Mouse (Mus musculus) macrophage (primary cell): ENCODE results near the gene Iffo2. TPM values are rescaled to one million over a fixed set of nuclear protein-coding genes. Genes with fewer than 3 reads are reported as not detected.

Source experiments
- H3K27ac ChIP-seq: fragments of 350-480 bp; formaldehyde crosslinking; 2 replicates; pipeline ENCODE4 v1.9.0; 2021
- H3K36me3 ChIP-seq: fragments of 350-480 bp; formaldehyde crosslinking; 2 replicates; pipeline ENCODE4 v1.9.0; 2021; ENCODE audit errors: inconsistent target
- H3K4me3 ChIP-seq: fragments of 350-480 bp; formaldehyde crosslinking; 2 replicates; pipeline ENCODE4 v1.9.0; 2021; ENCODE audit errors: inconsistent target
- H3K79me2 ChIP-seq: fragments of 350-480 bp; formaldehyde crosslinking; 2 replicates; pipeline ENCODE4 v1.9.0; 2021; ENCODE audit errors: inconsistent target
- WGBS: methylation state at CpG from one replicate; pipeline ENCODE4 v1.1.7; 2026; ENCODE audit warnings: inconsistent platforms; ENCODE audit not compliant: missing documents; 5-methylcytosine and 5-hydroxymethylcytosine counted together
- polyA plus RNA-seq: library from polyadenylated mRNA; stranded (reverse); fragments of 250-400 nt; gene quantifications from 3 replicates; pipeline ENCODE4 v1.2.4, GENCODE M21; 2018; ENCODE audit warnings: inconsistent platforms

Gene Iffo2
- polyA plus RNA-seq, 1 experiment from 2014 or later: 8.4 TPM

DNA sequence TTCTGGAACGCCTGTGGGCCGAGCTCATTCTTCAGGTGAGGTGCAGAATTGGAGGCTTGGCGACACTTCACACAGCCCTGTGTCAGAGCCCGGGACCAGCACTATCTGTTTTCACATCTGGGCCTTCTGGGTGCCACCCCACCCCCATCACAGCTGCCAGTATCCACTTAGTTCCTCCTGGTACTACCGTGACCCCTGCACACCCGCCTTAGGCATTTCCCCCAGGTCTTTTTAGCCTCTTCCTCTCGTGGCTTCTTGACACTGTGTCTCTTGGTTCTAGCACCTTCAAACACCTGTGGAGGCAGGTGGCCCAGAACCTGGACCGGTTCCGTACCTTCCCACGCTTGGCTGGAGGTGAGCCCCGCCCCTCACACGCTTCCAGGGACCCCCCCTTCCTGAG is 110.0 kb downstream of the Iffo2 start:
- H3K79me2 ChIP-seq: no peaks in the 10 kb centered on the region
- 28% methylated on average over 12 of the region's 12 CpGs for WGBS
- no peak overlapping the region for H3K4me3 ChIP-seq
- H3K36me3 ChIP-seq: no peaks in the 10 kb centered on the region
- H3K27ac ChIP-seq: no peak overlapping the region

- H3K4me3 ChIP-seq: no peak overlapping the region
- H3K36me3 ChIP-seq: no peaks in the 10 kb centered on the region
- no peaks in the 10 kb centered on the region for H3K79me2 ChIP-seq
- WGBS: 11% methylated on average over 4 of the region's 6 CpGs
- no peak overlapping the region for H3K27ac ChIP-seq
These were observed 110.4 kb downstream of the Iffo2 start for GRCm38 (mm10) chr4:139640775-139641174.

DNA sequence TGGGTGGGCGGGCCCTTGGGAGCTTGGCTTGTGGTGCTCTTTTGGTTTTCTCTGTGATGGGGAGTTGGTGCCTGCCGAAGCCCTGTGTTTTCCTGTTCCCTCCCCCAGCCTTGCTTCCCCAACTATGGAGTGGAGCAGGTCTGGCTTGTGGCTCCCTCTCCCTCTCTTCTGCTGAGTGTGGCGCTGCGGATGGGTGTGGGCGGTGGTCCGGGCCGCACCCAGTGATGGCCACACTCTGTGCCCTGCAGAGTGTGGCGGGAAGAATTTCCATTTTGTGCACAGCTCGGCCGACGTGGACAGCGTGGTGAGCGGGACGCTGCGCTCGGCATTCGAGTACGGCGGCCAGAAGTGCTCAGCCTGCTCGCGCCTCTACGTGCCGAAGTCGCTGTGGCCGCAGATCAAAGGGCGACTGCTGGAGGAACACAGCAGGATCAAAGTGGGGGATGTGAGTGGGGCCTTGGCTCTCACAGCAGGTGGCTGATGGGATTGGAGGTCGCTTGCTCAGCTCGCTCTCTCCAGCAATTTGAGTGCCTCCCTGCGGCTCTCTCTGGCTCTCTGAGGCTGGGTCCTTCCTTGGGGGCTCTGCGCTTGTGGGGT is 111.6 kb downstream of the Iffo2 start:
- Histone ChIP-seq H3K27ac (no peak overlapping the region), H3K36me3 (no peaks in the 10 kb centered on the region), H3K4me3 (no peak overlapping the region), H3K79me2 (no peaks in the 10 kb centered on the region)
- WGBS: 81% methylated on average over 29 of the region's 30 CpGs

DNA sequence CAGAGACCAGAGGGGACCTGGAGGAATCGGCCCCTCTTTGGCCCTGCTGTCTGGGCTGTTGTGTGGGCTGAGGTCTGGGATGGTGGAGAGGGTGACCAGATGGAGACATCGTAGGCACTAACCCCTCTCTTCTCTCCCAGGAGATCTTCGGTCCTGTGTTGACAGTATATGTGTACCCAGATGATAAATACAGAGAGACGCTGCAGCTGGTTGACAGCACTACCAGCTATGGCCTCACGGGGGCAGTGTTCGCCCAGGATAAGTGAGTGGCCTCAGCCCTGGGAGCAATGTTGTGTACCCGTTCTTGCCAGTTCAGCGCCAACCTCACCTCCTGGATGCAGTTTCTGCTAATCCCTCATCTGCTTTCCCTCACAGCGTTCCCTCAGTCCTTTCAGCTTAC is 113.6 kb downstream of the Iffo2 start:
- no peaks in the 10 kb centered on the region for H3K36me3 ChIP-seq
- no peak overlapping the region for H3K4me3 ChIP-seq
- H3K27ac ChIP-seq: no peak overlapping the region
- 24% methylated on average over 9 of the region's 9 CpGs for WGBS
- no peaks in the 10 kb centered on the region for H3K79me2 ChIP-seq

GRCm38 (mm10) chr4:139646916-139647315 is 116.6 kb downstream of the Iffo2 start:
- H3K27ac ChIP-seq: no peak overlapping the region
- H3K79me2 ChIP-seq: no peaks in the 10 kb centered on the region
- no peaks in the 10 kb centered on the region for H3K36me3 ChIP-seq
- WGBS: 96% methylated on average over 7 of the region's 7 CpGs
- no peak overlapping the region for H3K4me3 ChIP-seq

GRCm38 (mm10) chr4:139650086-139650743 is 119.9 kb downstream of the Iffo2 start:
- Histone ChIP-seq H3K36me3 (no peaks in the 10 kb centered on the region), H3K27ac (no peak overlapping the region), H3K79me2 (no peaks in the 10 kb centered on the region), H3K4me3 (no peak overlapping the region)
- 92% methylated on average over 15 of the region's 15 CpGs for WGBS

- Histone ChIP-seq H3K27ac (no peak overlapping the region), H3K79me2 (no peaks in the 10 kb centered on the region), H3K4me3 (no peak overlapping the region), H3K36me3 (no peaks in the 10 kb centered on the region)
- WGBS: 76% methylated on average over 11 of the region's 11 CpGs
These were observed 120.6 kb downstream of the Iffo2 start for GRCm38 (mm10) chr4:139650907-139651306.

GRCm38 (mm10) chr4:139653238-139653637 is 122.9 kb downstream of the Iffo2 start, which contains the start of gene Tas1r2:
TSS of gene Tas1r2 (plus strand) at chr4:139653538.
- Histone ChIP-seq H3K79me2 (no peaks in the 10 kb centered on the region), H3K27ac (no peak within 1 kb of the TSS), H3K36me3 (no peaks in the 10 kb centered on the region), H3K4me3 (no peak within 1 kb of the TSS)
- 89% methylated on average over 8 of the region's 8 CpGs for WGBS

GRCm38 (mm10) chr4:139661897-139662296 is 131.5 kb downstream of the Iffo2 start:
- Histone ChIP-seq H3K36me3 (no peaks in the 10 kb centered on the region), H3K79me2 (no peaks in the 10 kb centered on the region), H3K27ac (no peak overlapping the region), H3K4me3 (no peak overlapping the region)
- WGBS: 93% methylated on average over 14 of the region's 14 CpGs

DNA sequence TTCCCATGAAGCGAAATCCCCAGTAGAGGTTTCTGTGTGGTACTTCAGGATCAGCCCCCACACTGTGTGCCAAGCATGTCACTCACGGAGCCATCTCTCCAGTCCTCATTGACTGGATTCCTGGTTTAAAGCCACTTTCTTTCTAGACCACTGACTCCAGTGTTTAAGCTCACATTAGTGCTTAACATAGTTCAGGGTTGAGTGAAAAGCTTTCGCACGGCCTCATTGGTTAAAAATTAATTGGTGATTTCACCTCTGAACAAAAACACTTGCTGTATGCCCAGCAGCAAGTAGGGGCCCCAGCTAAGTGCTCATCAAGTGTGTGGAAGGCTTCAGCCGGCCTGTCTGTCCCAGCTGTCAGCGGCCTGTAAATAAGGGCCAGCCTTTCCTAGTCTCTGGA is 137.3 kb downstream of the Iffo2 start:
- Histone ChIP-seq H3K27ac (no peak overlapping the region), H3K4me3 (no peak overlapping the region), H3K79me2 (no peaks in the 10 kb centered on the region), H3K36me3 (no peaks in the 10 kb centered on the region)
- WGBS: 93% methylated on average over 6 of the region's 6 CpGs

GRCm38 (mm10) chr4:139669847-139670246 is 139.5 kb downstream of the Iffo2 start:
- Histone ChIP-seq H3K79me2 (no peaks in the 10 kb centered on the region), H3K36me3 (no peaks in the 10 kb centered on the region)
- 10% methylated on average over 6 of the region's 6 CpGs for WGBS

More at GRCm38 (mm10) chr4:139669847-139670246, 139.5 kb downstream of the Iffo2 start:
- no peak overlapping the region for H3K27ac ChIP-seq
- no peak overlapping the region for H3K4me3 ChIP-seq

Other genes starting within 250 kb of the Iffo2 start
- gene Pqlc2, start 219.8 kb upstream of the Iffo2 start, polyA plus RNA-seq: 45.9 to 58.5 TPM (median 53.8 TPM) in 3 replicates
- gene Akr7a5, start 219.8 kb upstream of the Iffo2 start, polyA plus RNA-seq: 17.1 to 29.2 TPM (median 20.7 TPM) in 3 replicates
- 20.9 to 65.1 TPM (median 23.6 TPM) in 3 replicates for gene Mrto4, start 178.0 kb upstream of the Iffo2 start, polyA plus RNA-seq
- 15.7 to 25.8 TPM (median 19.1 TPM) in 3 replicates for gene Emc1, start 178.0 kb upstream of the Iffo2 start, polyA plus RNA-seq
- 106 to 123 TPM (median 108 TPM) in 3 replicates for gene Ubr4, start 177.9 kb upstream of the Iffo2 start, polyA plus RNA-seq
- not detected in 3 replicates for gene Gm21969, start 72.6 kb downstream of the Iffo2 start, polyA plus RNA-seq
- gene Aldh4a1, start 92.3 kb downstream of the Iffo2 start, polyA plus RNA-seq: 5.2 to 11.2 TPM (median 9.2 TPM) in 3 replicates
- gene Tas1r2, start 123.0 kb downstream of the Iffo2 start, polyA plus RNA-seq: not detected in 3 replicates